Mouse (Mus musculus) stomach, postnatal 0 days (tissue): ENCODE results near the gene Zfp704.

Source experiments
- CTCF ChIP-seq: IDR thresholded peaks from 2 replicates; pipeline ENCODE4 v1.5.1; 2016; ENCODE audit warnings: antibody characterized with exemption, low read depth, mild to moderate bottlenecking, moderate library complexity
- EP300 ChIP-seq: optimal IDR thresholded peaks from 2 replicates; pipeline ENCODE3; 2016; ENCODE audit warnings: antibody characterized with exemption

DNA sequence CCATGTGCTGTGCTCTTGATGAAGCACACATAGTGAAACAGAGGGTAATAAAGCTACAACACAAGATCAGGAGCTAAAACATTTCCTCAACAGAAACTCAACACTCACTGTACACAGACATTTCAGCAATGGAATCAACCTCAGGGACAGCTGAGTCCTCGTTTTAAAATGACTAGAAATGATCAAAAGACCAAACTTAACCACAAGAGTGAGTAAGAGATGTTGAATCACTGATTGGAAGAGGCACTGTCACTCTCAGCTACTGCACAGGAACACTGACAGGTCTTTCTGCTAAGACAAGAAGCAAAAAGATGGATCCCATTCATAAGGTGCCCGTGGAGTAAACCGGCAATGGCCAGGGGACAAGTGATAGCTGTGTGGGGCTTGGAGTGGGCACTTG is 43.1 kb downstream of the Zfp704 start:
- TF ChIP-seq CTCF (no peak), EP300 (no peak)
